Mouse (Mus musculus) right cerebral cortex, adult 18-20 months (tissue): ENCODE data around the gene Mrps6.
A peak's percentile ranks its signal among the peaks of the same experiment; 100 is the strongest.

Source experiments
- DNase-seq: peaks from one replicate; pipeline ENCODE4 v3.0.0; 2022; ENCODE audit warnings: mixed read lengths

Gene Mrps6

GRCm38 (mm10) chr16:92127666-92128065, 69.6 kb downstream of the Mrps6 start:
- no peak for DNase-seq

- no peak for DNase-seq
These were observed 71.8 kb downstream of the Mrps6 start for GRCm38 (mm10) chr16:92129843-92130242.

- DNase-seq: no peak
These were observed 74.4 kb downstream of the Mrps6 start for GRCm38 (mm10) chr16:92132511-92132910.

GRCm38 (mm10) chr16:92134148-92134764, 76.2 kb downstream of the Mrps6 start:
- peak; percentile 58 for DNase-seq

- no peak for DNase-seq
These were observed 78.2 kb downstream of the Mrps6 start for GRCm38 (mm10) chr16:92136275-92136674.

- no peak for DNase-seq
These were observed 81.6 kb downstream of the Mrps6 start for GRCm38 (mm10) chr16:92139386-92140261.

- no peak for DNase-seq
These were observed 82.3 kb downstream of the Mrps6 start for GRCm38 (mm10) chr16:92140328-92140727.

GRCm38 (mm10) chr16:92141021-92141420, 83.0 kb downstream of the Mrps6 start:
- no peak for DNase-seq

GRCm38 (mm10) chr16:92142426-92143012, 84.4 kb downstream of the Mrps6 start:
- DNase-seq: no peak

GRCm38 (mm10) chr16:92147631-92148366, 89.7 kb downstream of the Mrps6 start:
- no peak for DNase-seq

GRCm38 (mm10) chr16:92148367-92148728, 90.3 kb downstream of the Mrps6 start:
- no peak for DNase-seq

GRCm38 (mm10) chr16:92150975-92151374, 92.9 kb downstream of the Mrps6 start:
- no peak for DNase-seq

- peak; percentile 41 for DNase-seq
These were observed 100.0 kb downstream of the Mrps6 start for GRCm38 (mm10) chr16:92158021-92158455.

GRCm38 (mm10) chr16:92158461-92159091, 100.5 kb downstream of the Mrps6 start:
- DNase-seq: peak; percentile 87

GRCm38 (mm10) chr16:92159114-92159513, 101.0 kb downstream of the Mrps6 start:
- DNase-seq: peak; percentile 19
